Comparison of ENCODE assay signal across 17 mouse cellular contexts in the genomic region with DNA sequence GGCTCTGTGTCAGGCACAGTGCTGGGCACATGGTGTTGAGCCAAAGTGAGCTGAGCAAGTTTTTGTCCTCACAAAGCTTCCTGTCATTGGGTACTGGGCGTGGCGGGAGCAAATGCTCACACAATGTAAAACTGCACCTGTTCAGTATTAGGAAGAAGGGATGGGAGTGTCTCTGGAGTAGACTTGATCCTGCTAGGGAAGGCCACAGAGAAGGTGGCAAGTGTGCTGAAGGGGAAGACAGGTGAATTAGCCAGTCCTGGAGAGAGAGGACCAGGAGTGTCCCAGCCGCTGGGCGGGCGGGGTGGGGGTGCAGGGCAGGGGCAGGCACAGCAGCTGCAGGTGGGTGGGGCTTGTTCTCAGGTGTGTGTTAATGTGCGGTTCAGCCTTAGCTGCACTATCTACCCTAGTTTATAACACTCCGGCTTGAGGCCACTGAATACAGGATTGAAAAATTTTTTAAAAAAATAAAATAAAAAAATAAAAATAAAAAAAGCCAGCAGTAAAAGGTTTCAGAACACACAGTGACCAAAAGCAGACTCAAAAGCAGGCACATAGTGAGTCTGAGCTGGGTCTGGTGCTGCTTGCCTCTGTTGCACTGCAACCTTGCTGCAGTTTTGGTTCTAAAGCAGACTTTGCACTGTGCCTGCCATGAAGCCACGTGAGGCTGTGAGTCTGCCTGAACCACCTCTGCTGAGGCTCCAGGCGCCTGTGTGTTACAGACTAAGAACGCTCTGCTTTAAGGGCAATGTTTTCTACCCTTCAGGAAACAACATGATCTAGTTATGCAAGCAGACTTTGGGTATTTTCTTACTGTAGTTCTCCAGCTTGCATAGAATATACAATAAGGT. TPM values are rescaled to one million over a fixed set of nuclear protein-coding genes. Genes with fewer than 3 reads are reported as not detected.
DNase-seq lines count a peak whose midpoint lies in the region; ATAC-seq lines count a peak whose summit lies in the region.
"Had no signal": no experiment of that assay in that cellular context is flagged by ENCODE, and none has a peak within 500 bp of the region (broad histone marks: within the 10 kb centered on the region; RNA-seq: fewer than 3 reads in every experiment).

No protein-coding gene starts in this region.

- ATAC-seq in kidney, embryonic 14.5 days (ENCODE audit: low FRiP score, low TSS enrichment) = no peak

- no peaks in the 10 kb centered on the region for H3K4me1 ChIP-seq in kidney, embryonic 14.5 days (ENCODE audit: control insufficient read depth, insufficient read depth, low read length)

- H3K27ac ChIP-seq in kidney, embryonic 14.5 days (ENCODE audit: low read depth, low read length) = no peak overlapping the region
- H3K27ac ChIP-seq: kidney, postnatal 0 days; left cerebral cortex, adult 2 months; liver, embryonic 14.5 days; macrophage had no signal

- no peaks in the 10 kb centered on the region for H3K36me3 ChIP-seq in kidney, embryonic 14.5 days (ENCODE audit: control insufficient read depth, insufficient read depth, low read length)

- H3K4me2 ChIP-seq in kidney, embryonic 14.5 days (replicated peaks; ENCODE audit: low read depth, low read length) = no peak overlapping the region

- DNase-seq in kidney, adult 11 months = peak; percentile 43
- DNase-seq in ES-CJ7 (ENCODE audit: low read depth, low spot score) = peak; percentile 33
- DNase-seq in ZHBTc4 (ENCODE audit: low read depth, low spot score) = peak; percentile 40
- peak; percentile 31 for DNase-seq in kidney, postnatal 10 days
- DNase-seq in layer of hippocampus, adult 9-11 months = no peak
- no peak for DNase-seq in adrenal gland, adult (ENCODE audit: inconsistent age in 2 of 2, low spot score in 1 of 2)
- DNase-seq in right cerebral cortex, postnatal 14 days = no peak
- DNase-seq: cerebellum, adult 2 months; embryo, embryonic 11 days; gastrocnemius, postnatal 10 days; spleen, adult 18-20 months; thymus, adult 18-20 months had no signal

- no peaks in the 10 kb centered on the region for H3K27me3 ChIP-seq in kidney, embryonic 14.5 days (ENCODE audit: control insufficient read depth, insufficient read depth, low read length)

- H3K9ac ChIP-seq in kidney, embryonic 14.5 days (ENCODE audit: low read depth, low read length) = no peak overlapping the region
- H3K9ac ChIP-seq: liver, embryonic 14.5 days had no signal

- no peak overlapping the region for H3K4me3 ChIP-seq in kidney, embryonic 14.5 days (ENCODE audit: low read length)
- H3K4me3 ChIP-seq: left cerebral cortex, adult 2 months had no signal

- H3K9me3 ChIP-seq in kidney, embryonic 14.5 days (ENCODE audit: control insufficient read depth, low read length) = no peaks in the 10 kb centered on the region

- 77% methylated on average over 10 of the region's 10 CpGs for WGBS in kidney, embryonic 14.5 days

RNA-seq across cellular contexts. Expression of gene Casq2, which starts 22.7 kb away (rescaled TPM):
- polyA plus RNA-seq in kidney, embryonic 14.5 days (2014; fragmentation: Nextera tagmentation; extraction: Ambion mirVana) = 0.47 and 0.50 TPM in 2 replicates
- polyA plus RNA-seq: macrophage had no signal

RNA-seq across cellular contexts. Expression of gene Nhlh2, which starts 53.6 kb away (rescaled TPM):
- polyA plus RNA-seq in kidney, embryonic 14.5 days (2014; fragmentation: Nextera tagmentation; extraction: Ambion mirVana) = not detected in 2 replicates
- polyA plus RNA-seq: kidney, postnatal 0 days; liver, embryonic 14.5 days; macrophage had no signal

Comparison
In these comparisons a context has a peak if more than half of its experiments do, and no peak if none do; other contexts are left out.
1. DNase-seq: peak in kidney, adult 11 months (single experiment), ES-CJ7 (single experiment), ZHBTc4 (single experiment) and kidney, postnatal 10 days (single experiment); none in layer of hippocampus, adult 9-11 months (single experiment), adrenal gland, adult (0 of 2) and right cerebral cortex, postnatal 14 days (single experiment).